Mouse (Mus musculus) myocyte (in vitro differentiated cells): ENCODE measurements at regions not wholly inside any gene's neighbourhood (a gene's known extent, or its start where the extent isn't known, plus 50 kb on each side); places are given as distances from the start of the nearest gene placed in this dataset.

Experiments used
- E2F4 ChIP-seq: IDR thresholded peaks from one replicate; pipeline ENCODE4 v1.6.1; 2011; ENCODE audit warnings: mild to moderate bottlenecking, control low read depth, moderate library complexity; ENCODE audit not compliant: insufficient read depth
- MYOG ChIP-seq, 3 experiments: IDR thresholded peaks; one replicate each; pipeline ENCODE4 v1.6.1; 2011; ENCODE audit warnings: control low read depth in 2 of 3, low read depth in 2 of 3, mild to moderate bottlenecking in 2 of 3; ENCODE audit not compliant: insufficient read length in 2 of 3, control insufficient read depth in 1 of 3, insufficient read depth in 1 of 3
- POLR2A ChIP-seq: IDR thresholded peaks from one replicate; pipeline ENCODE4 v1.6.1; 2011; ENCODE audit warnings: low read depth, mild to moderate bottlenecking, control low read depth, moderate library complexity; ENCODE audit not compliant: insufficient read length
- POLR2AphosphoS2 ChIP-seq: IDR thresholded peaks from one replicate; pipeline ENCODE4 v1.6.1; 2011; ENCODE audit warnings: low read depth, control low read depth; ENCODE audit not compliant: insufficient read length
- USF1 ChIP-seq: IDR thresholded peaks from one replicate; pipeline ENCODE4 v1.6.1; 2011; ENCODE audit warnings: low read depth, mild to moderate bottlenecking, control low read depth, moderate library complexity

DNA sequence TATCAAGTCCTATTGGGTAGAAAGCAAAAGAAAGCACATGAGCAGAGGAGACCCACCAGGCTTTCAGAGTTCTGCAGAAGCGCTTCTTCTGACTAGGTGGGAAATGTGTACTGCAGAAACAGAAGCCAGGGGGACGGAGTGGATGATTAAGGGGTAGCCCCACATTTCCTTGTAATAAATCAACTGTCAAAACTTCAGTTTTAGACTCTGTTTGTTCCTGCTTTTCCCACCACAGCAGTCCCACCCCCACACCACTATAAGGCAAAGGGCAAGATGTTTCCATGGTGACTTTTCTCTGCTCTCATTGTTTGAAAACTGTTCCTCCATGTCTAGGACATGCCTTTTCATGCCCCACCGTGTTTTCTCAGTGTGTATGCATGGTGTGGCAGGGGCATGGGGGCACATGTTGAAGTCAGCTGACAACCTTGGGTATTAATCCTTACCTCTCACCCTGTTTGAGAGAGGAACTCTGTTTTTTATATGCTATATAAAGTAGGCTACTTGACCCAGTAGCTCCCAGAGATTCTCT is 202.8 kb upstream of the Nr4a3 start:
- TF ChIP-seq POLR2A (no peak), MYOG (IDR thresholded peaks at IDR 0.05; ENCODE audit: control insufficient read depth in 1 of 3, insufficient read depth in 1 of 3, insufficient read length in 2 of 3, low read depth in 2 of 3) (no peak), POLR2AphosphoS2 (no peak), E2F4 (no peak), USF1 (no peak)
